Mouse (Mus musculus) ES-E14 (cell line): Measurements from ENCODE around the gene Wt1. TPM values are rescaled to one million over a fixed set of nuclear protein-coding genes. Genes with fewer than 3 reads are reported as not detected.

Experiments
- DNase-seq: peaks from one replicate; pipeline ENCODE4 v3.0.0-alpha.2; 2013; ENCODE audit warnings: low read depth, low spot score
- H3K27ac ChIP-seq: 2 replicates; pipeline ENCODE4 v1.5.1; 2012; ENCODE audit warnings: low read depth, mild to moderate bottlenecking, low read length, moderate library complexity, mixed read lengths; ENCODE audit not compliant: poor library complexity, insufficient read depth, severe bottlenecking
- H3K36me3 ChIP-seq: 2 replicates; pipeline ENCODE4 v1.6.1; 2012; ENCODE audit warnings: mild to moderate bottlenecking, low read length, moderate library complexity, mixed read lengths; ENCODE audit not compliant: control insufficient read depth, poor library complexity, insufficient read depth, severe bottlenecking
- H3K4me1 ChIP-seq, 2 experiments: fragments of 150-350 bp in 1 of 2; sonication (generic) in 1 of 2; 2 replicates each; pipeline ENCODE4 v1.6.1; 2012; ENCODE audit warnings: low read length in 2 of 2, mild to moderate bottlenecking in 1 of 2, mixed read lengths in 1 of 2; ENCODE audit not compliant: control insufficient read depth in 2 of 2, insufficient read depth in 2 of 2, poor library complexity in 1 of 2
- H3K4me3 ChIP-seq, 2 experiments: fragments of 150-350 bp in 1 of 2; sonication (generic) in 1 of 2; 2 replicates each; pipeline ENCODE4 v1.5.1; 2012; ENCODE audit warnings: low read length in 2 of 2, low read depth in 1 of 2, mild to moderate bottlenecking in 1 of 2, mixed read lengths in 1 of 2; ENCODE audit not compliant: insufficient read depth in 1 of 2, poor library complexity in 1 of 2, severe bottlenecking in 1 of 2
- H3K9ac ChIP-seq: 2 replicates; pipeline ENCODE4 v1.6.1; 2012; ENCODE audit warnings: low read depth, mild to moderate bottlenecking, low read length, mixed read lengths; ENCODE audit not compliant: poor library complexity, insufficient read depth, severe bottlenecking
- H3K9me3 ChIP-seq: fragments of 150-350 bp; sonication (generic); 2 replicates; pipeline ENCODE4 v1.6.1; 2012; ENCODE audit warnings: low read depth, mild to moderate bottlenecking, low read length; ENCODE audit not compliant: control insufficient read depth, insufficient read depth
- CHD2 ChIP-seq: IDR thresholded peaks from 2 replicates; pipeline ENCODE4 v1.6.1; 2014; ENCODE audit warnings: mild to moderate bottlenecking, low read depth, low read length, inconsistent platforms
- HCFC1 ChIP-seq: IDR thresholded peaks from 2 replicates; pipeline ENCODE4 v1.6.1; 2012; ENCODE audit warnings: low read length, inconsistent platforms, borderline replicate concordance; ENCODE audit not compliant: insufficient read depth
- MAFK ChIP-seq: IDR thresholded peaks from 2 replicates; pipeline ENCODE4 v1.6.1; 2014; ENCODE audit warnings: mild to moderate bottlenecking, low read depth, low read length, inconsistent platforms; ENCODE audit not compliant: insufficient read depth
- ZC3H11A ChIP-seq: IDR thresholded peaks from 2 replicates; pipeline ENCODE4 v1.6.1; 2012; ENCODE audit warnings: low read depth, mild to moderate bottlenecking, inconsistent platforms, low read length, borderline replicate concordance
- ZNF384 ChIP-seq: IDR thresholded peaks from 2 replicates; pipeline ENCODE4 v1.6.1; 2012; ENCODE audit warnings: low read depth, low read length, inconsistent platforms
- in situ Hi-C, 2 experiments: fragments of 600-800 bp; cut with MboI; formaldehyde crosslinking; loops; one replicate each; pipeline ENCODE4 v1.15.1; 2025; ENCODE audit warnings: low sequenced_read_pairs in 2 of 2, inconsistent platforms in 1 of 2; ENCODE audit not compliant: unreplicated experiment in 2 of 2
- total RNA-seq: library from RNA; depleted of rRNA; stranded (reverse); fragments of 300-350 nt; gene quantifications from 2 replicates; pipeline ENCODE4 v1.2.3, GENCODE M21; 2012

The Wt1 gene
- total RNA-seq, 1 experiment = 5.2 TPM

- Histone ChIP-seq H3K9me3 (no peaks in the 10 kb centered on the region), H3K4me1 (peaks cover 0 to 6% of the 10 kb centered on the region in 2 experiments; a peak in 1 of 4 replicates), H3K4me3 (no peak overlapping the region), H3K27ac (no peak overlapping the region), H3K36me3 (no peaks in the 10 kb centered on the region), H3K9ac (no peak overlapping the region)
- TF ChIP-seq ZNF384 = no peak
- no peak for TF ChIP-seq ZC3H11A
- TF ChIP-seq HCFC1 = no peak
- TF ChIP-seq MAFK = no peak
- no peak for TF ChIP-seq CHD2
- no peak for DNase-seq
- in situ Hi-C loops = no loop called here
Measured at GRCm38 (mm10) chr2:105123881-105124280, 2.4 kb upstream of the Wt1 start.

DNA sequence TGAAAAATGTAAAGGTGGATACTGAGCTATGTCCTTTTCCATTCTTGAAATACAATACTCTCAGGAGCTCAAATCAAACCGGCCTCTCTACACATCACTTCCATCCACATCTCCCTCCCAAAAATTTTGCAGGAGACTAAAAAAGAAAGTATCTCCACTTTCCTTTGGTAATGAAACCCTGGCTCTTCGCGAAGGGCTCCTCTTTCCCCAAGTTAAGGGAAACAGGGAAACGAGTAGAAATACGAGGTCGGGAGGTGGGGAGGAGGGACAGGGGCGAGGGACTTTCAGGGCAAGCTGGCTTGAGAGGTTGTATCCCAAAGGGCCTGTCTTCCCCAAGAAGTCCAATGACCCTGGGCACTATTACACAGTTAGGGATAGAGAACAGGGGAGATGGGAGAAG lies 1.9 kb upstream of the Wt1 start:
- no peak for TF ChIP-seq CHD2
- TF ChIP-seq MAFK = no peak
- TF ChIP-seq ZNF384 = no peak
- TF ChIP-seq HCFC1 = no peak
- TF ChIP-seq ZC3H11A = no peak
- peaks cover 0 to 6% of the 10 kb centered on the region in 2 experiments; a peak in 1 of 4 replicates for H3K4me1 ChIP-seq
- H3K9me3 ChIP-seq = no peaks in the 10 kb centered on the region
- no peak overlapping the region for H3K27ac ChIP-seq
- in situ Hi-C loops = no loop called here
- H3K4me3 ChIP-seq = no peak overlapping the region
- H3K9ac ChIP-seq = no peak overlapping the region
- DNase-seq = no peak
- no peaks in the 10 kb centered on the region for H3K36me3 ChIP-seq

GRCm38 (mm10) chr2:105125205-105125604 lies 1.1 kb upstream of the Wt1 start:
- H3K4me3 ChIP-seq = peak overlapping the region in 1 of 2 experiments; percentile 66; a peak in 1 of 4 replicates
- DNase-seq = no peak
- TF ChIP-seq ZC3H11A = no peak
- TF ChIP-seq CHD2 = no peak
- TF ChIP-seq ZNF384 = no peak
- no peak for TF ChIP-seq MAFK
- TF ChIP-seq HCFC1 = no peak
- H3K4me1 ChIP-seq = peaks cover 0 to 6% of the 10 kb centered on the region in 2 experiments; a peak in 1 of 4 replicates
- no peak overlapping the region for H3K27ac ChIP-seq
- H3K9ac ChIP-seq = no peak overlapping the region
- no peaks in the 10 kb centered on the region for H3K36me3 ChIP-seq
- no peaks in the 10 kb centered on the region for H3K9me3 ChIP-seq
- in situ Hi-C loops = no loop called here

DNA sequence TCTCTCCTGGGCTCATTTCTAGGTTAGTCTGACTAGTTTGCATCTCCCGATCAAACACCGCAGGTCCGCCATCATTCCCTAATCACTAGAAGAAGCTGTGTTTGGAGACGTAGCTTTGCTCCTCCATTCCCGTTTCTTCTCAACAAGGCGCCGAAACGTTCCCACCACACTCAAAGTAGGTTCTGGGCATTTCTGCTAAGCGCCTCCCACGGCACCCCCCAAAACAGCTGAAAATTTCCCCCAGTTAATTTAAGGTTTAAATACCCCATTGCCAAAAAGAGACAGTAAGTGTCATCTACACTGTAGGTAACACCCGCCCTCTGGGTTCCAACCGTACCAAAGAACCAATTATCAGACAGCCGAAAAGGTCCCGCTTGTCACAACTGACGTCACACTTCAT lies 688 bp upstream of the Wt1 start:
- TF ChIP-seq ZNF384 = no peak
- no peak for TF ChIP-seq MAFK
- no peak for TF ChIP-seq ZC3H11A
- no peak for TF ChIP-seq HCFC1
- TF ChIP-seq CHD2 = no peak
- H3K9me3 ChIP-seq = no peaks in the 10 kb centered on the region
- H3K4me3 ChIP-seq = peak overlapping the region in 1 of 2 experiments; percentile 66; a peak in 2 of 4 replicates
- peaks cover 0 to 6% of the 10 kb centered on the region in 2 experiments; a peak in 1 of 4 replicates for H3K4me1 ChIP-seq
- no peak overlapping the region for H3K27ac ChIP-seq
- in situ Hi-C loops = no loop called here
- no peaks in the 10 kb centered on the region for H3K36me3 ChIP-seq
- H3K9ac ChIP-seq = no peak overlapping the region
- DNase-seq = no peak
